Mouse (Mus musculus): Measurements from ENCODE around the gene Lect2.

Gene Lect2

DNA sequence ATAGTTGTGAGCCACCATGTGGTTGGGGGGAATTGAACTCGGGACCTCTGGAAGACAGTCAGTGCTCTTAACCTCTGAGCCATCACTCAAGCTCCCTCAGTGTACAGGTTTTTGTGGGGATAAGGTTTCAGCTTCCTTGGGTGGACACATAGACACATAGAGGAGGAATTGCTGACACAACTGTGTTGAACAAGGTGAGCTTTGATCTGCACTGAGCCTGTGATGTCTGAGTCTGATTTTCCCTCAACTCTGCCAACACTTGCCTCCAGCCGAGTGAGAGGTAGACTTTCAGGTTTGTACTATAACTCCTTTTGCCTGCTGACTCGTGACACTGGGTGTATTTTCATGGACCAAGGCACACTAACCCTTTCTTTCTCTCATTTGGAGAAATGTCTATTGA, 8.4 kb upstream of the Lect2 start:
- DNase-seq (ENCODE audit: low read depth, low spot score): no peak

DNA sequence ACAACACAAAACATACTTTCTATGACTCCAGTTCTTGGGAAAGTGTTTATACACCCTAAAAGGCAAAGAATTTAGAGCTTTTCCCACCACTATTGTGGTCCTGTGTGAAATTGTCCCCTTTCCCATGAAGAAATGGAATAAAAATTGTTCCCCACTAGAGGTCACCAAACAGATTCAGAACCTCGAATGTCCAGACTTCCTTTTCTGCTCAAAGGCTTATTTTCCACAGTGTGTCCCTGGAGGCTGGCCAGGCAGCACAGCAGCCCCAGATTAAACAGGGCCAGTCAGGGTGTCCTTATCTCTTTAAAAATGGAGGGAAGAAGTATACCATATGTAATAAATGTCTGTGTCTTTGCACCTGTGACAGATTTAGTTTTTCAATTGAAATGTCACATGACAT, 7.7 kb upstream of the Lect2 start:
- no peak for DNase-seq (ENCODE audit: low read depth, low spot score)

DNA sequence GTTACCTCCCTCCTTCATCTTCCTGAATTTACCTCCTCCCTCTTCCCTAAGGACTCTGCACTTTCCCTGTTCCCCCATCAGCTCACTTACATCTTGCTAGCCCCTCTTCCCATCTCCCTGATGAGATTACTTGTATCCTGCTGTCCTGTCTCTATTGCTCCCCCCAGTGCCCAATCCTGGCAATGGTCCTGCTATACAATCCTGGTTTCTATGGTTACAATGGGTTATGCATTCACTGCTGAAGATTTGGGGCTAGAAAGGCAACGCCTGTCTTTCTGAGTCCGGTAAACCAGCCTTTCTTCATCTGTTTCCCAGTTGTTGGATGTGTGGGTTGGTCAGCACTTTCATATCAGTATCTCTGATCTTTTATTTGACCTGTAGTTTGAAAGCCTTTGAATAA, 6.1 kb upstream of the Lect2 start:
- DNase-seq (ENCODE audit: low read depth, low spot score): peak; percentile 86

DNA sequence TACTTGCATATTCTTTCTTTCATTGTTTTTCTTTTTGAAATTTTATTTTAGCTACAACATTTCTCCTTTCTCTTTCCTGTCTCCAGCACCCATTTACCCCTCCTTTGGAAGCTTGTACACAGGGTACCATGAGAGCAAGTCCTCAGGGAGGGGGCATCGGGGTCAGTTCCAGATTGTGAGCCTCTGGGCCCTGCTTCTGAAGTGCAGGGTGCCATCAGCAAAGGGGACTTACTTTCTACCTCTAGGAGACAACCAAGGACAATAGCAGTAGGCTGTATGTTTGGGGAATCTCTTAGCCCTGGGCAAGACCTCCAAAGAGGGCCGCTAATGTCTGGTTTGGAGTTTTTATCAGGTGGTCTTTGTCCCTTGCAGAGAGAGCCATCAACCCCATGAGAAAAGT, 5.6 kb upstream of the Lect2 start:
- no peak for DNase-seq (ENCODE audit: low read depth, low spot score)

DNA sequence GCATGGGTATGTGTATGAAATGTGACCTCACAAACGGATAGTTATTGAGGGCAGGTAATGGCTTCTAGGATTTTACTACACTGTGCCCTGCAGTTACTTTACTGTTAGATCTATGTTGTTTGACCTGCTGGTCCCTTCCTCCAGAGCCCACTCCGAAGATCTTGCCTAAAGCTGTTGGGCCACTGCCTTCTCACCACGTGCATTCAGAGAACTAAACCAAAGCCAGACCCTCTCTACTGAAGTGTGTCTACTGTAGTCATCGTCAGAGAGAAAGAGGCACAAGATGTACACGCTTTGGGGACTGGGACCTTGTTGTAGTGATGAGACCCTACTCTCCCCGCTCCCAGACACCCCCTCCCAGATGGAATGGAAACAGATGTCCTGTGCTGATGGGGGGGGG, 3.4 kb upstream of the Lect2 start:
- no peak for DNase-seq (ENCODE audit: low read depth, low spot score)

DNA sequence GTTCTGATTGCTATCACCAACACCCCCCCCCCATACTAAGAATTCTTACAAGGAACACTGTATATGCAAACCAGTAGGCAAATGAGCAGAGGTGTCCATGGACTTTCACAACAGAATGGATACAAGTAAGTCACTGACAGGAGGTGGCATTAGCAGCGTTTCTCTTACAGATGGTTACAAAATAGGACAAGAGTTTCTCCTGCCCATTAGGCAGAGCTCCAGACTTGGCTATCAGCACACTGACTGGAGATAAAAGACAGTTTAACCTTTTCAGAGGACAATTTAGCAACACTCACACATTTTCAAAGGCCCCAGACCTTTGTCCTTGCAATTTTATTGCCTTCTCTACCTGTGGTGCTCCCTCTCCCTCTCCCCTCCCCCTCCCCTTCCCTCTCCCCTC, 2.3 kb upstream of the Lect2 start:
- DNase-seq (ENCODE audit: low read depth, low spot score): no peak

DNA sequence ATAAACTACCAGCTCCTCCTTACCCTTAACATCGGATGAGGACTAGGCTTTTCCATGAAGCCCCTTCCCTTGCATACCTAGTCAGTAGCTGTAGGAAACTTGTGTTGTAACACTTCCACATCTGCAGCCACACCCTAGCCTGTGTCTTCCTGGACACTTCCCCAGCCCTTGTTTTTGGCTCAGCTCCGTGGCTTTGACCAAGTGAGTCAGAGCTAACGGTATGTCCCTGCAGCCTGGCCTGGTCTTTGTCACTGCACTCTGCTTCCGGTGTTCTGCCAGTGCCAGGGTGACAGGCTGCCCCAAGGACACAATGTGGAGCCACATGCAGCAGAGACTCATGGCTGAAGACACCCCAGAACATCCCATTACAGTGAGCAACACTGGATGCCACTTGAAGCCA, 1.1 kb upstream of the Lect2 start:
- DNase-seq (ENCODE audit: low read depth, low spot score): no peak

DNA sequence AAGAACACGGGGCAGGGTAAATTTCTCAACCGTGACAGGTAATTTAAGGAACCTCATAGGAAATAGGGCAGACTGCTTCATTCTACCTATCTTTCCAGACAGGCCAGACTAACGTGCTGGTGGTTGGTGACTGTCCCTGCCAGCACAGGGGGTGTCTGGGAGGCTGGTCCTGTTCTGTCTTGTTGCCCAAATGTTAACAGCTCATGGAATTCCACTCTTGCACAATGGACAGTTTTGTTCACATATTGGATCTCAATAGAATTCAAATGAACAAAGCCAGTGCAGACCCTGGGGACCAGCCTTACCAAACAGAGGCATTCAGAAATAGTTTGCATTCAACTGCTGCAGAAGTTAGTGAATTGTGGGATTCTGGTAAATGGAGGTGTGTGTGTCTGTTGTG, 3.3 kb downstream of the Lect2 start:
- DNase-seq (ENCODE audit: low read depth, low spot score): no peak

DNA sequence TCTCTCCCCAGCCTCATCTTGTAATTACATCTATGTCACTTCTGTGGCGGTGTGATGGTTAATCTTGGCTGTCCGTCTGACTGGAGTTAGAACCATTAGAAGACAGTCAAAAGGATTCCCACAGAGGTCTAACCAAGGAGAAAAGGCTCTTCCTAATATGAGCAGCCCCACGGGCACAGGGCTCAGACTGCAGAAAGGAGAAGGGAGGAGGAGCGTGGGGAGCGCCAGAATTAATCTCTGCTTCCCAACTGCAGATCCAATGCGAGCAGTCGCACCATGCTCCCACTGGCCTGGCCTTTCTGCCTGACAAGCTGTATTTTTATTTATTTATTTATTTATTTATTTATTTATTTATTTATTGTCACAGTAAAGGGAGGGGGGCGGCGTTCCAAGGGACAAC, 4.5 kb downstream of the Lect2 start:
- no peak for DNase-seq (ENCODE audit: low read depth, low spot score)

DNA sequence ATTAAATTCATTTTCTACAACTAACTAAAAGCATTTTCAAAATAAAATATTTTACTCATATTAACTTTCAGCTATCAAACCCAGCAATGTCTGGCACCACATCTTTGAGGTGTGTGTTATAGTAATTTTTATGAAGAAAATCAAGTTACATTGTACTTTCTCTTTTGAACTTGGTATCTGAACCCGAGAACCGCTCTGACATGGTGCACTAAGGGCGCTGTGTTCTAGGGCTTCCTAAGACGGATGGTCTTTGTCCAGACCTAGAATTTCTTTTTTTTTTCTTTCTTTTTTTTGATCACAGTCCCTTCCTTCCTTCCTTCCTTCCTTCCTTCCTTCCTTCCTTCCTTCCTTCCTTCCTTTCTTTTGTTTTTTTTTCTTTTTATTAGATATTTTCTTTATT, 8.5 kb downstream of the Lect2 start:
- DNase-seq (ENCODE audit: low read depth, low spot score): no peak

DNA sequence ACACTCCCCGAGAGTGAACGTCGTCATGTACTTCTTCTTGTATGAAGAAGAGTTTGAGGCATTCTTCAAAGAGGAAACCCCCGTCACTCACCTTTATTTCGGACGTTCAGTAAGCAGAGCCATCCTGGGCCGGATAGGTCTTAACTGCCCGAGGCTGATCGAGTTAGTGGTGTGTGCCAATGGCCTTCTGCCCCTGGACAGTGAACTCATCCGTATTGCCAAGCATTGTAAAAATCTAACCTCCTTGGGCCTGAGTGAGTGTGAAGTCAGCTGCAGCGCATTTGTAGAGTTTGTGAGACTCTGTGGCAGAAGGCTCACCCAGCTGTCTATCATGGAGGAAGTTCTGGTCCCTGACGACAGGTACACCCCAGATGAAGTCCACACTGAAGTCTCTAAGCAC, 11.3 kb downstream of the Lect2 start:
- DNase-seq (ENCODE audit: low read depth, low spot score): no peak

DNA sequence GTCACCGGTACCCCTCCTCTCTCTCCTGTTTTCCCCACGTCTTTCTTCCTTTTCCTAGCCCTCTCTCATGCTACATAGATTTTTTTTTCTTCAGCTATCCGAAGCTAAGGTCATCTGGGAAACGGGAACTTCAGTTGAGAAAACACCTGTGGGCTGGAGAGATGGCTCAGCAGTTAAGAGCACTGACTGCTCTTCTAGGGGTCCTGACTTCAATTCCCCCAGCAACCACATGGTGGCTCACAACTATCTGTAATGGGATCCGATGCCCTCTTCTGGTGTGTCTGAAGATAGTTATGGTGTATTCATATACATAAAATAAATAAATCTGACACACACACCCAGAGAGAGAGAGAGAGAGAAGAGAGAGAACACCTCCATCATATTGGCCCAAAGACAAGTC, 12.7 kb downstream of the Lect2 start:
- peak; percentile 31 for DNase-seq (ENCODE audit: low read depth, low spot score)

DNA sequence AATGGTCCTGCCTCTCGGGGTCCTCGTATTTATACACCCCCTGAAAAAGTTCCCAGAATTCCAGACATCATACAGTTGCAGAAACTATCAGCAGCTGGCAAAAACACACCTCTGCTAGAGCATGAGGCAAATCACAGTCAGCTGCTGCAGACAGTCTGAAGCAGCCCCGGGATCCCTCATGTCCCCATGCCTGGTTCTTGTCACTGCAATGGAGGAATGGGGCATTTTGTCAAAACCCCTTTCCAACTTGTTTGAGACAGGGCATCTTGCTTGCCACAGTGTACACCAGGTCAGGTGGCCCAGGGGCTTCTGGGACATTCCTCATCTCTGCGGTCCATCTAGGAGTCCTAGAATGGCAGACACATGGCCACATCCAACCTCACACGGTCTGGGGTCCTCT, 13.4 kb downstream of the Lect2 start:
- DNase-seq (ENCODE audit: low read depth, low spot score): no peak

DNA sequence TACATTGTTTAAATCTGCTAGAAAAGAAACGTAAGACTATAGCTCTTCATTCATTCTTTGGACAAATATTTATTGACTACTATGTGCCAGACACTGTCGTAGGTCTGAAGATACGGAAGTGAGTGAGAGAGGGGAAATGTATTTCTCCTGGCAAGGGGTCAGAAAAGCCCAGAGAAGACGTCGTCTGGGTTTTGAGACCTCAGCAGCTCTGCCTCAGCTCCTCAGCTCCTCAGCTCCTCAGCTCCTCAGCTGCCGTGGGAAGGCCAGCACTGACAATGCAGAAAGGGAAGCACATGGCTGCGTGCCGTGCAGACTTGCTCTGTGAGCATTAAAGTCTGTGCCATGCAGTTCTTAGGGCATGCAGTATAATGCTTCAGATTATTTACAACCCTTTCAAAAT, 18.6 kb downstream of the Lect2 start:
- no peak for DNase-seq (ENCODE audit: low read depth, low spot score)

DNA sequence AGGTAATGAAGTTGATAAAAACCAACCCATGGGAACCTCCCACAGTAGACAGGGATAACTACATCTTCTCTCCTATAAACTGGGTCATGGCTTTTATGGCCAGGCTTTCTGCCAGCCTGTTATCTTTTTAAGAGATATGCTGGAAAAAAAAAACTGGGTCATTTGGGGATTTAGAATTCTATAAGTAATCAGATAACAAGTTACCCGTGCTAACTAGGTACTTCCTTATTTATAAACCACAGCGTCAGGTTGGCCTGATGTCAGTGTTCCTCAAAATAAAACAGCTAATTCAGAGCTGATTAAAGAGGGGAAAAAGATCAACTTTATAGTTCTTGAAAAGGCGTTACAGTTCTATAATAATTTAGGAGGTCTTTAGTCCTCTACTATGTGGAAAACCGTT, 19.3 kb downstream of the Lect2 start:
- DNase-seq (ENCODE audit: low read depth, low spot score): no peak

DNA sequence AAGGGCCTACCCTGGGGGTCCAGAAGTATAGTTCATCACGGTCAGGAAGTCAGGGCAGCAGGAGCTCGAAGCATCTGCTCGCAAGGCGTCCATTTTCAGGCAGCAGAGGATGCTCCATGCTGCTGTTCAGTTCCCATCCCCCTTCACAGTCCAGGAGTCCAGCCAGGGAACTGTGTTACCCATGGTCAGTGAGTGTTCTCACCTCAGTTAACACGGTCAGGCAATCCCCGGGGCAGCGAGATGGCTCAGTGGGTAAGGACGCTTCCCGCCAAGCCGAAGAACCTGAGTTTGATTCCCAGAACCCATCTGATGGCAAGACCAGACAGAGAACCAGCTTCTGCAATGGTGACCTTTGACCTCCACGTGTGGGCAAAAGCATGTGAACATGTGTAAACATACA, 20.0 kb downstream of the Lect2 start:
- DNase-seq (ENCODE audit: low read depth, low spot score): no peak

DNA sequence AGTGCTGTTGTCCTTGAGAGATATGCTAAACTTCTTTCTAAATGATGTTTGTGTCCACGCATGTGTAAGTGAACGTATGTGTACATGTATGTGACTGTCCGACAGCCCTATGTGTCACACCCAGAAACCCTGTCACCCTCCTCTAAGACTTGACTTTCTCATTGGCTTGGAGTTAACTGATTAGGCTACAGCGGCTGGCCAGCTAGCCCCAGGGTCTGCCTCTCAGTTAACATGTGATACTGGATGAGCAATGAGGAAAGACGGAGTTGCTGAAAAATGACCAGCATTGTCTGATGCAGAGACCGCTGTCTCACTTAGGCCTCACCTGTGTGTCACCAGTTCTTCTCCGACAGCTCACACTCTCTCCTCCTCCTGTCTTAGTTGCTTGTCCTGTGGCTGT, 20.5 kb downstream of the Lect2 start:
- no peak for DNase-seq (ENCODE audit: low read depth, low spot score)

DNA sequence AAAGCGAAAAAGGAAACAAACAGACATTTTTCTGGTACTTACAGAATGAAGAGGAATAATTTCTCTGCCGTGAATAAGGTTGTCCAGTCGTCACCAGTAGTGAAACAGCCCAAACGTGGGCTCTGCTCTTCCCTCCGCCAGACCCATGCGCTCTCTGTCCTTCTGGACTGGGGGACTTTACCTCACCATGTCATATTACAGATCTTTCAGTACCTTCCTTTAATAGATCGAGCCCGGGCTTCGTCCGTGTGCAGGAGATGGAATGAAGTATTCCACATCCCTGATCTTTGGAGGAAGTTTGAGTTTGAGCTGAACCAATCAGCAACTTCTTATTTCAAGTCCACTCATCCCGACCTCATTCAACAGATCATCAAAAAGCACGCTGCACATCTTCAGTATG, 21.4 kb downstream of the Lect2 start:
- DNase-seq (ENCODE audit: low read depth, low spot score): no peak

DNA sequence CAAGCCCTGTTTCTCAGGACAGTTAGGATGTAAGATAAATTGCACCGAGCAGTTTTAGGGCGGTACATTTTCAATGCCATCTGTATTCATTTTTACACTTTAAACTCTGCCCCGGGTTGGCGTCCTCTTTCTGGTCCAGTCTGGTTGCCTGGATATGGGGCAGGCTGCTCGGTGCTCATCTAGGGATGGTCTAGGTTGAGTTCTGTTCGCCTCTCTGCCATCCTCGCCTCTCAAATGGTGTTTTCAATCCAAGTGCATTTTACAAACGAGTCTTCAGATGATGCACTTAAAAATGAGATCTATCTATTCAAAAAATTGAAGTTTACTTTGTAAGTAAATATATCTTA, 25.5 kb downstream of the Lect2 start:
- DNase-seq (ENCODE audit: low read depth, low spot score): no peak

DNA sequence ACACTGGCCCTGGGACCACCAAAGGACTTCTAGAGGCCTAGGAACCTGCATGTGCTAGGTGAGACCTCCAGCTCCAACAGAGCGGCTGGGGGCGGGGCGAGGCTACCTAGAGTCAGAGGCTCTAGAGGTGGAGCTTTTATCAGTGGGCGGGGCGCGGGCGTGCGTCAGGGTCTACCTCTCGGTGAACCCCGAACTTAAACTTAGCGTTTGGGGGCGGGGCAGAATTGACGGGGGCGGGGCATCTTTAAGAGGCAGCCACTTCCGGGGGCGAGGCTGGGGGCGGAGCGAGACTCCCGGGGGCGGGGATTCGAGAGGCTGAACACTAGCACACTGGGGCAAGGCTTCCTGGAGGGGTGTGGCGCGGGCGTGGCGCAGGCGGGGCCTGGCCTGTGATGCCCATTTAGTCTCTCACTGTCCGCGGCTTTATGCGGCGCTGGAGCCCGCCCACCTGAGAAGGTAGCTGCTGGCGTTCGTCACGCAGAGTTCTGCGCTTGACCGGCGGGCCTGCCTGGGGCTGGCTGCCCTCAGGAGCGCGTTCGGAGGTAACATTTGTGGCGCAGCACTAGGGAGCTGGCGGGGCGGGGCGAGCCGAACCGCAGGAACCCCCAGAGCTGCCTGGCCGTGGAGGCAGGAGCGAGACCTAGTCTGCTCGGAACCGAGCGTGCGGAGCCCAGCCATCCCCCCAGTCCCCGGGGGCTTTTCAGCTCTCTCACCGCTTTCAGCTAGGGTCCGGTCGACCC, 26.1 kb downstream of the Lect2 start, which contains the start of gene Fbxl21:
Fbxl21 (plus strand) TSS at position 392 of the 740 bp plus-strand sequence.
- DNase-seq (ENCODE audit: low read depth, low spot score): peak; percentile 94

DNA sequence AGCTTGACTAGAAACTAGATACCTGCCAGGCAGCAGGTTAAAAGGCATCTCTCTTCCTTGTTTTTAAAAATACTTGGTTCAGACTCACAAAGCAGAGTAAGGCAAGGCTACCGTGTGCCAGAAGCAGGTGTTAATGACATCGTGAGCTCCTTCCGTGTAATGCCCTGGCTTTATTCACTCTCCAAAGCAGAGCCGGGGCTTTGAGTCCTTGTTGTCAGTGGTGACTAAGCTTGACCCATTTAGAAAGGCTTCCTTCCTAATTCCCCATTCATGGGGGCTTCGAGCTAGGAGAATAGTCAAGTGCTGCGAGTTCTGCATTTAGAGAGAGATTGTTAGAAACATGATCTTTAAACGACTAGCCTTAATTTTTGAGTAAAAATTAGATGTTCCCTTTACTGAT, 31.5 kb downstream of the Lect2 start:
- no peak for DNase-seq (ENCODE audit: low read depth, low spot score)

DNA sequence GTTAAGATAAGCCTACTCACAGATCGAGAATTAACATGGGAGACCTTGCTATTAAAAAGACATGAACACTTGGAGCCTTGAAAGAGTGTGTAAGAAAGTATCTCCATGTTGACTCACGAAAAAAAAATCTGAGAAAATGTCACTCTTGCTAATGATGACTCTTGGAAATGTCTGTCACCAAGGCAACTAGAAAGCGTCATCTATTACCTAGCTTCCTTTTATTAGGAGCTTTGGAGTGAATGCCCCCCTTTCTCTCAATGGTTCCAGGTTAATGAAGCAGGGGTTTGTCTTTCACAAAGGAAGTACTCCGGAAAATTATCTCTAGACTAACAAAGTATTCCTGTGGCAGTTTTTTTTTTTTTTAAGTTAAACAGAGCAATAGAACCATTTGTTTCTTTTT, 32.0 kb downstream of the Lect2 start:
- no peak for DNase-seq (ENCODE audit: low read depth, low spot score)

DNA sequence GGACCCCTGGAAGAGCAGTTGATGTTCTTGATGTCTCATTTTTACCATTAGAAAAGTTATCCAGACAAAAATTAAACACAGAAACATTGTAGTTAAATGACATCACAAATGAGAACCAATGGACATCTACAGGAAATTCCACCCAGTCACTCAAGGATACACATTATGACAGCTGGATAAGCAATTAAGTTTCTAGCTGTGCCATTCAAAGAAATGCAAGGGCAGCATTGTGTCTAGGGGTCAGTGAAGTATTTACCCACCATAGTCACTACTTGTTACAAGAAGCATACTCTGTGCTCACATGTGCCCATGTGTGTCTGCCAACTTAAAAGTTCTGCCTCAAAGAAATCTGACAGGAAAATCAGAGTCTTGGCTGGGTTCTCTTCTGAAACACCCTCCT, 34.7 kb downstream of the Lect2 start:
- no peak for DNase-seq (ENCODE audit: low read depth, low spot score)

DNA sequence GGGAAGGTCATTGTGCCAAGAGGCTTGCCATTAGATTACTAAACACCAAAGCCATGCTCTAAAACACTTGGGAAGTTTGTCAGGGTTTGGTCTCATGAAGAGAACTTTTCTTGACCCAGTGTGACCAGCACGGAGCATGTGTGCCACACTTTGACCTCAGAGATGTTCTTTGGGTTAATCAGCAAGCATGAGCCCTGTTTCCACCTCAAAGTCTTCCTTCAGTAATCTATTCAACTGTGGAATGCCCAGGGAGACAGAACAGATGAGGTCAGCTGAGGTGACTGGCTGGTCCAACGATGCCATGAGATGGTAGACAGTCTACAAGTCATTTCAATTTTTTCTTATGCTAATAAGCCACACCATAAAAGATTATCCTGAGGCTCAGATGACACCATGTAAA, 38.5 kb downstream of the Lect2 start:
- no peak for DNase-seq (ENCODE audit: low read depth, low spot score)
